Mouse (Mus musculus) hematopoietic stem cell, adult 5-6 weeks (primary cell): Measurements from ENCODE around the gene Olfm2. TPM values are rescaled to one million over a fixed set of nuclear protein-coding genes. Genes with fewer than 3 reads are reported as not detected.
"Not testable (repeated sequence)": the region's sequence is repeated elsewhere in the genome, so short reads cannot be mapped to it uniquely, and the experiment has no call there.

Experiments used
- ATAC-seq, 2 experiments: fragments of 125-278 bp in 1 of 2; replicated peaks in 1 of 2; 2 replicates each; pipeline ENCODE4 v1.8.0; 2016 to 2017; ENCODE audit warnings: inconsistent platforms in 2 of 2, mild to moderate bottlenecking in 2 of 2, moderate number of reproducible peaks in 2 of 2, low read depth in 1 of 2, moderate TSS enrichment in 1 of 2; ENCODE audit not compliant: low FRiP score in 2 of 2, poor library complexity in 2 of 2, severe bottlenecking in 2 of 2, insufficient read depth in 1 of 2, low TSS enrichment in 1 of 2
- total RNA-seq: library from RNA; stranded (forward); fragments of 172-1452, 232-1000 nt; gene quantifications from 2 replicates; pipeline ENCODE4 v1.2.3, GENCODE M21; 2017

Olfm2 gene
- total RNA-seq, 1 experiment from 2014 or later = not detected

- peak; percentile 77 to 83 for ATAC-seq
Measured at GRCm38 (mm10) chr9:20642896-20643466, 103.2 kb downstream of the Olfm2 start.

- peak; percentile 23 to 50 for ATAC-seq
Measured at GRCm38 (mm10) chr9:20642101-20642895, 103.9 kb downstream of the Olfm2 start, which contains the start of gene Ubl5. Gene Ubl5 (plus strand): TSS chr9:20642878.

- ATAC-seq = no peak
Measured at GRCm38 (mm10) chr9:20641501-20641900, 104.6 kb downstream of the Olfm2 start.

- no peak for ATAC-seq
Measured at GRCm38 (mm10) chr9:20639486-20639885, 106.7 kb downstream of the Olfm2 start.

GRCm38 (mm10) chr9:20638552-20638951 lies 107.6 kb downstream of the Olfm2 start:
- no peak for ATAC-seq

GRCm38 (mm10) chr9:20636790-20637189 lies 109.4 kb downstream of the Olfm2 start:
- no peak for ATAC-seq

GRCm38 (mm10) chr9:20636256-20636655 lies 109.9 kb downstream of the Olfm2 start:
- ATAC-seq = peak in 1 of 2 experiments; percentile 25; a peak in 1 of 4 replicates

- ATAC-seq = not testable (repeated sequence)
Measured at GRCm38 (mm10) chr9:20635676-20636075, 110.5 kb downstream of the Olfm2 start.

- ATAC-seq = no peak
Measured at GRCm38 (mm10) chr9:20631332-20631731, 114.8 kb downstream of the Olfm2 start.

Other genes starting within 250 kb of the Olfm2 start
- 71.9 and 79.2 TPM in 2 replicates for gene Zfp266, start 224.9 kb downstream of the Olfm2 start, total RNA-seq
- gene Zfp846, start 165.1 kb downstream of the Olfm2 start, total RNA-seq = 5.5 and 7.2 TPM in 2 replicates
- 63.3 and 185 TPM in 2 replicates for gene Ubl5, start 103.5 kb downstream of the Olfm2 start, total RNA-seq
- gene Fbxl12, start 101.6 kb downstream of the Olfm2 start, total RNA-seq = 5.3 and 5.7 TPM in 2 replicates
- 8.9 and 13.4 TPM in 2 replicates for gene Pin1, start 94.3 kb downstream of the Olfm2 start, total RNA-seq
- gene Col5a3, start 68.7 kb upstream of the Olfm2 start, total RNA-seq = not detected in 2 replicates
- not detected in 2 replicates for gene Rdh8, start 72.2 kb upstream of the Olfm2 start, total RNA-seq
- 41.5 and 74.4 TPM in 2 replicates for gene A230050P20Rik, start 122.3 kb upstream of the Olfm2 start, total RNA-seq
- gene Angptl6, start 133.4 kb upstream of the Olfm2 start, total RNA-seq = 0.79 and 0.88 TPM in 2 replicates
- gene Ppan, start 141.8 kb upstream of the Olfm2 start, total RNA-seq = 118 and 137 TPM in 2 replicates
- gene Eif3g, start 152.3 kb upstream of the Olfm2 start, total RNA-seq = 128 and 177 TPM in 2 replicates
- gene Dnmt1, start 213.5 kb upstream of the Olfm2 start, total RNA-seq = 198 and 242 TPM in 2 replicates
- gene S1pr2, start 230.4 kb upstream of the Olfm2 start, total RNA-seq = 1.9 and 2.2 TPM in 2 replicates